Mouse (Mus musculus) midbrain, embryonic 10.5 days (tissue): Measurements from ENCODE around the gene Cpxm2. TPM values are rescaled to one million over a fixed set of nuclear protein-coding genes. Genes with fewer than 3 reads are reported as not detected.

Experiments used
- DNase-seq: peaks from one replicate; pipeline ENCODE4 v3.0.0-alpha.2; 2017; ENCODE audit warnings: low spot score
- H3K27ac ChIP-seq: fragments of 300-500 bp; sonication (generic); replicated peaks from 2 replicates; pipeline ENCODE4 v1.5.1; 2016; ENCODE audit warnings: mild to moderate bottlenecking
- H3K27me3 ChIP-seq: fragments of 300-500 bp; sonication (generic); 2 replicates; pipeline ENCODE4 v1.6.1; 2016; ENCODE audit warnings: low read depth, mild to moderate bottlenecking; ENCODE audit not compliant: poor library complexity, severe bottlenecking
- H3K36me3 ChIP-seq: fragments of 300-500 bp; sonication (generic); 2 replicates; pipeline ENCODE4 v1.6.1; 2016; ENCODE audit warnings: mild to moderate bottlenecking, moderate library complexity
- H3K4me1 ChIP-seq: fragments of 300-500 bp; sonication (generic); 2 replicates; pipeline ENCODE4 v1.6.1; 2016
- H3K4me3 ChIP-seq: fragments of 300-500 bp; sonication (generic); 2 replicates; pipeline ENCODE4 v1.5.1; 2016; ENCODE audit warnings: mild to moderate bottlenecking, moderate library complexity
- H3K9me3 ChIP-seq: fragments of 300-500 bp; sonication (generic); replicated peaks from 2 replicates; pipeline ENCODE4 v1.6.1; 2016; ENCODE audit warnings: mild to moderate bottlenecking
- WGBS: fragments of 180-500 bp; shearing (Covaris S2); methylation state at CpG from one replicate; pipeline ENCODE4 v1.1.7; 2016; 5-methylcytosine and 5-hydroxymethylcytosine counted together
- polyA plus RNA-seq: library from polyadenylated mRNA; unstranded; fragments of >200 nt; fragmentation: Nextera tagmentation; extraction: Ambion mirVana; gene quantifications from 2 replicates; pipeline ENCODE4 v1.2.1, GENCODE M21; 2016

The Cpxm2 gene
- polyA plus RNA-seq, 1 experiment from 2014 or later: 0.94 TPM

DNA sequence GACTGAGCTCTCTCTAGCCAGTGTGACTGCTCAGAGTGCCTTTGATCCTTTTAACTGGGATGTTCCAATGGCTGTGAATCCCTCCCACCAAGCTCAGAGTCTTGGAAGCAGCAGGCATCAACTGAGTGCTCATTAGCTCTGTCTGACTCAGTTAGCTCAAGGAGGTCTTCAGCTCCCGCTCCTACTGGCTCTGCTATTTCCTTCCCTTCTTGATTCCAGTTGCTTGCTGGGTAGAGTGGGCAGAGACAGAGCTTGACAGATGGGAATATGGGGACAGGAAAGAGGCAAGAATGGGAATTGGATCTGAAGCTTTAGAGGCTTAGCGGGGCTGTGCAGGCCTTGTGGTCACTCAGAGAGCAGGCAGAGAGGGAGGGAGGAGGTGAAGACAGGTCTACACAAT lies 19.8 kb upstream of the Cpxm2 start:
- H3K36me3 ChIP-seq: no peaks in the 10 kb centered on the region
- H3K4me1 ChIP-seq: peaks cover 12% of the 10 kb centered on the region; the same call in 1 of the 2 replicates
- H3K4me3 ChIP-seq: no peak overlapping the region
- 83% methylated on average over 2 of the region's 2 CpGs for WGBS
- no peak for DNase-seq
- H3K27ac ChIP-seq: no peak overlapping the region
- H3K27me3 ChIP-seq: no peaks in the 10 kb centered on the region
- H3K9me3 ChIP-seq: no peaks in the 10 kb centered on the region

GRCm38 (mm10) chr7:132172220-132172619 lies 17.7 kb upstream of the Cpxm2 start:
- H3K27me3 ChIP-seq: no peaks in the 10 kb centered on the region
- no peak overlapping the region for H3K4me3 ChIP-seq
- peaks cover 13% of the 10 kb centered on the region; the same call in 1 of the 2 replicates for H3K4me1 ChIP-seq
- H3K27ac ChIP-seq: no peak overlapping the region
- DNase-seq: no peak
- 74% methylated on average over 5 of the region's 5 CpGs for WGBS
- no peaks in the 10 kb centered on the region for H3K9me3 ChIP-seq
- no peaks in the 10 kb centered on the region for H3K36me3 ChIP-seq

GRCm38 (mm10) chr7:132171716-132172115 lies 17.2 kb upstream of the Cpxm2 start:
- Histone ChIP-seq H3K9me3 (no peaks in the 10 kb centered on the region), H3K27ac (no peak overlapping the region), H3K4me3 (no peak overlapping the region), H3K36me3 (no peaks in the 10 kb centered on the region), H3K27me3 (no peaks in the 10 kb centered on the region), H3K4me1 (peaks cover 13% of the 10 kb centered on the region; the same call in 1 of the 2 replicates)
- WGBS: 94% methylated on average over 5 of the region's 5 CpGs
- DNase-seq: no peak

- Histone ChIP-seq H3K36me3 (no peaks in the 10 kb centered on the region), H3K4me3 (no peak overlapping the region), H3K4me1 (peaks cover 13% of the 10 kb centered on the region; the same call in 1 of the 2 replicates), H3K27ac (no peak overlapping the region; the same call in 1 of the 2 replicates), H3K27me3 (no peaks in the 10 kb centered on the region), H3K9me3 (no peaks in the 10 kb centered on the region)
- DNase-seq: no peak
- 71% methylated on average over 7 of the region's 7 CpGs for WGBS
Measured at GRCm38 (mm10) chr7:132169419-132170169, 15.1 kb upstream of the Cpxm2 start.

DNA sequence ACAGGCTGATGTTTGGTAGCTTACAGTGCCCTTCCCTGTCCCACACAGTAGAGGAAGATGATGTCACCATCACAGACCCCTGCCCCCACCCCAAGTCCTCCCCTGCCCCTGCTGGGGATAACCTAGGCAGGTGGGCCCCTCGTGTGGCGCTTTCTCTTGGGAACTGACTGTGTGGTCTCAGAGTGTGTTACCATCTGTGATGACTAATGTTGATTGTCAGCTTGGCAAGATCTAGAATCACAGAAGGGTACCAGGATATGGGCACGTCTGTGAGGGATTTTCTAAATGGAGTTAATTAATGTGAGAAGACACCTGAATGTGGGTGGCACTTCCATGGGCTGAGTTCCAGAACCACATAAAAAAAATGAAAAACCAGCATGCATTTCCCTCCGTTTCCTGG lies 12.7 kb upstream of the Cpxm2 start:
- Histone ChIP-seq H3K36me3 (no peaks in the 10 kb centered on the region), H3K9me3 (no peaks in the 10 kb centered on the region), H3K4me1 (peaks cover 11% of the 10 kb centered on the region; the same call in 1 of the 2 replicates), H3K4me3 (no peak overlapping the region), H3K27me3 (no peaks in the 10 kb centered on the region), H3K27ac (no peak overlapping the region)
- 79% methylated on average over 4 of the region's 4 CpGs for WGBS
- DNase-seq: no peak

- Histone ChIP-seq H3K27me3 (no peaks in the 10 kb centered on the region), H3K9me3 (no peaks in the 10 kb centered on the region), H3K4me1 (peaks cover 4% of the 10 kb centered on the region; the same call in 1 of the 2 replicates), H3K36me3 (no peaks in the 10 kb centered on the region), H3K27ac (no peak overlapping the region), H3K4me3 (no peak overlapping the region)
- WGBS: 80% methylated on average over 3 of the region's 3 CpGs
- no peak for DNase-seq
Measured at GRCm38 (mm10) chr7:132162254-132162653, 7.7 kb upstream of the Cpxm2 start.

DNA sequence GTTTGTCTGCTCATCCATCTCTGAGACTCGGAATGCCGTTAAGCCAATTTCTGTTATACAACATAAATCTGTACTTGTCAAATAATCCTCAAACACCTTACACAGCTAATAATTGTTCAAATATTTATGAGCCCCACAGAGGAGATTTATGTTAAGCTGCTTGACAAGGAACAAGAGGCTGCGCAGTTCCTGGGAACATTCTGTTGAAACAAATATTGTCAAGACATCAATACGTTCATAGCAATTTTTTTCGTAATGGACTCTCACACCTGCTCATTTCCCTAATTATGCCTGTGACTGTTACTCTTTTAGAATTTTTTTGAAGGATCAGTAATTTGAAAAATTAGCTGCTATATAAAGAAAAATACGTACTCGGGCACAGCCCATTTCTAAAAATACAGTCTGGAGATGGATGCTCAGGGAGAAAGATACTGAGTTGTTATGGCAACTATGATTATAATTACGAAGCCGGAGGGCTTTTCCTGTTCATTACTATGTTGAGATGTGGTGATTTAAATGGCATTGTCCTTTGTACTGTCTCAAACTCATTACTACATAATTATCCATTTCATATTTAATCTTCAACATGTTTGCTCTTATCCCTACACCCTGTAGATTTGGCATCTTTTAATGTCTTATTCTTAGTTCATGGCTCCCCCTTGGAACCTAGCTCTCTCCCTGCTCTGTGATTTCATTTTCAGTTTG lies 3.9 kb upstream of the Cpxm2 start:
- DNase-seq: no peak
- Histone ChIP-seq H3K36me3 (no peaks in the 10 kb centered on the region), H3K27ac (no peak overlapping the region), H3K4me1 (peaks cover 24% of the 10 kb centered on the region), H3K4me3 (no peak overlapping the region), H3K9me3 (no peaks in the 10 kb centered on the region), H3K27me3 (peaks cover 36% of the 10 kb centered on the region)
- WGBS: 90% methylated on average over 9 of the region's 9 CpGs

- Histone ChIP-seq H3K36me3 (no peaks in the 10 kb centered on the region), H3K4me3 (peak overlapping the region; percentile 61), H3K4me1 (peaks cover 26% of the 10 kb centered on the region), H3K27me3 (peaks cover 52% of the 10 kb centered on the region), H3K27ac (no peak overlapping the region; the same call in 1 of the 2 replicates), H3K9me3 (no peaks in the 10 kb centered on the region)
- 29% methylated on average over 6 of the region's 6 CpGs for WGBS
- DNase-seq: peak; percentile 15
Measured at GRCm38 (mm10) chr7:132153725-132154147, 803 bp downstream of the Cpxm2 start.

- H3K4me3 ChIP-seq: no peak overlapping the region
- WGBS: 86% methylated on average over 15 of the region's 15 CpGs
- H3K4me1 ChIP-seq: no peaks in the 10 kb centered on the region
- H3K36me3 ChIP-seq: no peaks in the 10 kb centered on the region
- H3K27ac ChIP-seq: no peak overlapping the region
- no peak for DNase-seq
- H3K27me3 ChIP-seq: no peaks in the 10 kb centered on the region
- no peaks in the 10 kb centered on the region for H3K9me3 ChIP-seq
Measured at GRCm38 (mm10) chr7:132145227-132145800, 9.2 kb downstream of the Cpxm2 start.

DNA sequence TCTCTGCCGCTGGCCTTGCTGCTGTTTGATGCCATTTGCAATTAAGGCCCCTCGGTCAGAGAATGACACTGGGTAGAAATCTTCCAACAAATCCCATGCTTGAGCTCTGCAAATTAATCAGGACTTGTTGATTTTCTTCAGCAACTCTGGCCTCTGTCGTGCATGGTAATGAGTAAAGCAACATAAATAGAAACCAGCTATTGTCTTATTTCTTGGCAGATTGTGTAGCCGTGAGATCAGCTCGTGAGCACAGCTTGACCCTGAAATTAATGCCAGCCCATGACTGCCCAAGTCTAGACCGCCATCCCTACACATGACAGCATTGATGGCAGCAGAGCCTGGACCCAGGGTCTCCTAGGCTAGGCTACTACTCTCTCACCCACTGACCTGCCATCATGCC lies 25.9 kb downstream of the Cpxm2 start:
- H3K4me3 ChIP-seq: no peak overlapping the region
- no peak for DNase-seq
- H3K27ac ChIP-seq: no peak overlapping the region
- peaks cover 3% of the 10 kb centered on the region; the same call in 1 of the 2 replicates for H3K9me3 ChIP-seq
- 89% methylated on average over 6 of the region's 6 CpGs for WGBS
- no peaks in the 10 kb centered on the region for H3K27me3 ChIP-seq
- H3K4me1 ChIP-seq: no peaks in the 10 kb centered on the region
- no peaks in the 10 kb centered on the region for H3K36me3 ChIP-seq

DNA sequence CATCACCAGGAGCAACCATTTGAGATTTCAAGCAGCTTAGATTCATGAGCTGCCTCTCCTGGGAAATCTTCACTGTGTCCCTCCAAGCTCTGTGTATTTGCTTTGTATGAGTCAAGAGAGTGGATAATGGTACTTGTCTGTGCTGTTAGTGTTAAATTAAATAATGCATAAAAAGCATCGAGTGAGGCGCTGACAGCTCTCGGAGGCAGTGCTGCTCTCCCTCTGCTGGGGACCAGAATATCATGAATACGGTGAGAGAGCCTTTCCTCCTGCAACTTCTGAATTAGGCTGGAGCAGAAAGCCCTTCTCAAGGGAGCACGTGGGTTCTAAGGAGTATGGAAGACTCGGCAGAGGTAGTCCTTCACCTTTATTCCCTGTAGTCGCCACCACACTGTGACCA lies 29.6 kb downstream of the Cpxm2 start:
- no peaks in the 10 kb centered on the region for H3K36me3 ChIP-seq

GRCm38 (mm10) chr7:132123211-132123610 lies 31.3 kb downstream of the Cpxm2 start:
- H3K4me1 ChIP-seq: no peaks in the 10 kb centered on the region
- H3K9me3 ChIP-seq: no peaks in the 10 kb centered on the region
- no peaks in the 10 kb centered on the region for H3K27me3 ChIP-seq
- H3K27ac ChIP-seq: no peak overlapping the region
- H3K4me3 ChIP-seq: no peak overlapping the region
- no peaks in the 10 kb centered on the region for H3K36me3 ChIP-seq
- WGBS: 92% methylated on average over 7 of the region's 7 CpGs
- no peak for DNase-seq

More for the DNA sequence above, 29.6 kb downstream of the Cpxm2 start:
- no peaks in the 10 kb centered on the region for H3K4me1 ChIP-seq
- H3K4me3 ChIP-seq: no peak overlapping the region
- H3K9me3 ChIP-seq: no peaks in the 10 kb centered on the region
- H3K27ac ChIP-seq: no peak overlapping the region
- H3K27me3 ChIP-seq: no peaks in the 10 kb centered on the region
- WGBS: 85% methylated on average over 7 of the region's 7 CpGs
- no peak for DNase-seq

DNA sequence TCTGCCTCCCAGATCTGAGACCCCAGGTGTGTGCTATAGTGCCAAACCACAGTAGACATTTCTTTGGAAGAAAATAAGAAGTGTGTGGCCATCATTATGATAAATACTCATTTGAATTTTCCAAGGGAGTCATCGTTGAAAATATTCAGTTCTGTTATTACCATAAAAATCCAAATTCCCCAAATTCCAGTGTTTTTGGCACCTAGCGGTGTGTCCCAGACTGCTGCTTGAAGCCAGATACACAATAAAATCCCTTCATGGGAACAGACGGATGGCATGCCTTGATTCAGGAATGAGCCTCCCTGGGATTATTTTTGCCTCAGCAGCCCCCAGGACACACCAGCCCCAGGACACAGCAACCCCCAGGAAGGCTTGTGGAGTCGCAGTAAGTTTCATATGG lies 34.7 kb downstream of the Cpxm2 start:
- H3K36me3 ChIP-seq: no peaks in the 10 kb centered on the region
- H3K27ac ChIP-seq: no peak overlapping the region
- H3K4me3 ChIP-seq: no peak overlapping the region
- H3K27me3 ChIP-seq: no peaks in the 10 kb centered on the region
- H3K9me3 ChIP-seq: no peaks in the 10 kb centered on the region
- no peak for DNase-seq
- H3K4me1 ChIP-seq: no peaks in the 10 kb centered on the region
- 89% methylated on average over 4 of the region's 4 CpGs for WGBS
